Mouse (Mus musculus): Measurements from ENCODE around the gene Trmt10c.

GRCm38 (mm10) chr16:55990311-55990710, 47.3 kb downstream of the Trmt10c start:
- TF ChIP-seq CTCF (IDR thresholded peaks at IDR 0.05; ENCODE audit: low read depth, low read length) (no peak), POLR2A (IDR thresholded peaks at IDR 0.05; ENCODE audit: extremely low read depth, insufficient read depth, low read length) (no peak)

All from liver, adult 2 months (tissue).